Mouse (Mus musculus) liver, postnatal 0 days (tissue): Measurements from ENCODE around the gene Klhl8.

Source experiments
- CTCF ChIP-seq: sonication (generic); IDR thresholded peaks from 2 replicates; pipeline ENCODE4 v1.5.1; 2016; ENCODE audit warnings: antibody characterized with exemption, low read depth
- EP300 ChIP-seq: IDR thresholded peaks from 2 replicates; pipeline ENCODE4 v1.6.1; 2016; ENCODE audit warnings: antibody characterized with exemption, low read depth, mild to moderate bottlenecking

GRCm38 (mm10) chr5:103939856-103940255 is 28.8 kb upstream of the Klhl8 start:
- TF ChIP-seq CTCF (no peak), EP300 (no peak)
